ENCODE assay signal across 8 mouse cellular contexts in the genomic region with DNA sequence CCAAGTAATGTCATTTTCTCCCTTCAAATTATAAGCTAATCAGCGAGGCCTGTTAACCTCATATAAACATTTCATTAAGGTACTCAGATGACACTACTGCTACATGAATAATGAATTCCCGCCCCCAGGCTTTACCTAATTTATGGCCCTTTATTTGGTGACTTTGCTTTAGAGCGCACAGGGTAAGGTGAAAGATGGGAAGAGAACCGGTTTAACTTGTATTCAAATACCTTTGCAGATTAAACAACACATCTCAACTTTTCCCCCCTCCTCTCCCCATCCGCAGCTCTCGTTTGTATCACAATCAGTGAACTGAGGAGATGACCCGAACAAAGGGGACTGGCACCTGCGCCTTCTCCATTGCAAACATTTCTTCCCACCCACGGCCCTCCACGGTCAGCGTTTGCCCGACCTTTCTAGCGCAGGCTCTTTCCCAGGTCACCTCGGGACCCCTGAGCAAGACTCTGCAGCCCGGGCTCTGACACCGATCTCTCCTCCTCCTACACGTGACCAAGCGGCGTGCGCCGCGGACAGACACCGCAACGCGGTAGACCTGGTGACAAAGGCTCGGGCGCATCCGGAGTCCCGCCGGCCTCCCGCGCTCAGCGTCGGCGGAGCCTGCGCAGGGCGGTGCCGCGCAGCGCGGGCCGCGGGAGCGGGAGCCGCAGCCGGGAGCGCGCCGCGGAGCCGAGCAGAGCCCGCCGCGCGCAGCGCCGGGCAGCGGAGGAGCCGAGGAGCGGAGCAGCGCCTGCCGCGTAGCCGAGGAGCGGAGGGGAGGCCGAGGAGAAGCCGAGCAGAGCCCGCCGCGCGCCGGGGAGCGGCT. TPM values are rescaled to one million over a fixed set of nuclear protein-coding genes. Genes with fewer than 3 reads are reported as not detected.
A peak's percentile ranks its signal among the peaks of the same experiment; 100 is the strongest.
DNase-seq lines count a peak whose midpoint lies in the region; ATAC-seq and TF ChIP-seq lines count a peak whose summit lies in the region.

A gene (plus strand): TSS at position 328 of the 823 bp plus-strand sequence.

- under 1% methylated on average over 71 of the region's 73 CpGs for WGBS in forebrain, embryonic 15.5 days
- 5% methylated on average over 60 of the region's 73 CpGs for WGBS in liver, postnatal 0 days (ENCODE audit: insufficient replicate concordance)
- under 1% methylated on average over 61 of the region's 73 CpGs for WGBS in neural tube, embryonic 14.5 days

- peak; percentile 82 for DNase-seq in MN1 (ENCODE audit: low spot score)
- DNase-seq in cerebellum, adult 18-20 months = peak; percentile 88 to 91
- DNase-seq in heart, postnatal 10 days = peak in 1 of 2 experiments; percentile 84
- peak; percentile 77 to 86 for DNase-seq in kidney, postnatal 4 days
- DNase-seq in liver, postnatal 0 days = peak; percentile 81
- DNase-seq in thymus, postnatal 0 days (ENCODE audit: low spot score) = peak; percentile 84

- no peaks in the 10 kb centered on the region for H3K27me3 ChIP-seq in forebrain, embryonic 15.5 days
- H3K27me3 ChIP-seq in liver, postnatal 0 days (ENCODE audit: insufficient read depth, low read length) = no peaks in the 10 kb centered on the region
- no peaks in the 10 kb centered on the region for H3K27me3 ChIP-seq in neural tube, embryonic 14.5 days (ENCODE audit: control insufficient read depth, insufficient read depth, low read length)

- peak within 1 kb of the TSS; percentile 100 for H3K27ac ChIP-seq in forebrain, embryonic 15.5 days (replicated peaks)
- peak within 1 kb of the TSS; percentile 98 for H3K27ac ChIP-seq in liver, postnatal 0 days (ENCODE audit: low read depth)
- peak within 1 kb of the TSS; percentile 100 for H3K27ac ChIP-seq in neural tube, embryonic 14.5 days (ENCODE audit: low read depth, low read length)

- H3K4me1 ChIP-seq in forebrain, embryonic 15.5 days = peaks cover 46% of the 10 kb centered on the region
- peaks cover 34% of the 10 kb centered on the region for H3K4me1 ChIP-seq in liver, postnatal 0 days (ENCODE audit: insufficient read depth)
- H3K4me1 ChIP-seq in neural tube, embryonic 14.5 days (ENCODE audit: control insufficient read depth, insufficient read depth, low read length) = peaks cover 33% of the 10 kb centered on the region

- TF ChIP-seq CTCF in liver, postnatal 0 days (IDR thresholded peaks at IDR 0.05; ENCODE audit: low read depth) = no peak

- peak within 1 kb of the TSS; percentile 99 for H3K4me3 ChIP-seq in forebrain, embryonic 15.5 days
- H3K4me3 ChIP-seq in liver, postnatal 0 days (ENCODE audit: low read depth, low read length) = peak within 1 kb of the TSS; percentile 85
- H3K4me3 ChIP-seq in neural tube, embryonic 14.5 days (ENCODE audit: low read depth, low read length) = peak within 1 kb of the TSS; percentile 87

- ATAC-seq in forebrain, embryonic 15.5 days (replicated peaks) = peak; percentile 92
- peak; percentile 83 for ATAC-seq in liver, postnatal 0 days
- peak; percentile 91 for ATAC-seq in neural tube, embryonic 14.5 days (ENCODE audit: low read depth)

- peak within 1 kb of the TSS; percentile 72 for H3K4me2 ChIP-seq in forebrain, embryonic 15.5 days (replicated peaks)
- peak within 1 kb of the TSS; percentile 91 for H3K4me2 ChIP-seq in liver, postnatal 0 days (ENCODE audit: low read depth, low read length)
- peak within 1 kb of the TSS; percentile 79 for H3K4me2 ChIP-seq in neural tube, embryonic 14.5 days (ENCODE audit: low read depth, low read length)

- peak within 1 kb of the TSS; percentile 96 for H3K9ac ChIP-seq in forebrain, embryonic 15.5 days (replicated peaks)
- peak within 1 kb of the TSS; percentile 99 for H3K9ac ChIP-seq in liver, postnatal 0 days (replicated peaks)
- H3K9ac ChIP-seq in neural tube, embryonic 14.5 days (replicated peaks; ENCODE audit: low read depth, low read length) = peak within 1 kb of the TSS; percentile 99

- no peaks in the 10 kb centered on the region for H3K36me3 ChIP-seq in forebrain, embryonic 15.5 days
- H3K36me3 ChIP-seq in liver, postnatal 0 days (replicated peaks; ENCODE audit: insufficient read depth, low read length) = no peaks in the 10 kb centered on the region
- no peaks in the 10 kb centered on the region for H3K36me3 ChIP-seq in neural tube, embryonic 14.5 days (ENCODE audit: control insufficient read depth, insufficient read depth, low read length)

- intact Hi-C loops in heart, postnatal 10 days (cut with DNase I) = loop anchor here (1.0 to 2.0 kb wide), 5 partner anchors 39 to 185 kb away; no protein-coding TSS in a partner anchor

- no peak for TF ChIP-seq EP300 in liver, postnatal 0 days (IDR thresholded peaks at IDR 0.05; ENCODE audit: low read depth)

- no peaks in the 10 kb centered on the region for H3K9me3 ChIP-seq in forebrain, embryonic 15.5 days
- H3K9me3 ChIP-seq in liver, postnatal 0 days (ENCODE audit: low read length) = peaks cover 2% of the 10 kb centered on the region; the same call in 1 of the 2 replicates
- no peaks in the 10 kb centered on the region for H3K9me3 ChIP-seq in neural tube, embryonic 14.5 days (ENCODE audit: control insufficient read depth, low read length)

RNA-seq across cellular contexts. Expression of the gene that starts here (rescaled TPM):
- polyA plus RNA-seq in forebrain, embryonic 15.5 days (2015; fragmentation: Nextera tagmentation; extraction: Ambion mirVana) = 64.1 and 65.2 TPM in 2 replicates
- total RNA-seq in heart, postnatal 10 days (2021) = 10 to 100 TPM; 55.9 to 64.7 TPM
- polyA plus RNA-seq in liver, postnatal 0 days (2015; fragmentation: Nextera tagmentation; extraction: Ambion mirVana) = 15.0 and 15.7 TPM in 2 replicates
- 62.3 and 67.0 TPM in 2 replicates for polyA plus RNA-seq in neural tube, embryonic 14.5 days (2014; fragmentation: Nextera tagmentation; extraction: Ambion mirVana)
- polyA plus RNA-seq in thymus, postnatal 0 days (2015; fragmentation: Nextera tagmentation; extraction: Ambion mirVana) = 53.5 and 61.4 TPM in 2 replicates
